Mouse (Mus musculus): ENCODE results near the gene Samd4.

Gene Samd4

GRCm38 (mm10) chr14:47116062-47116762 lies 233.6 kb downstream of the Samd4 start:
- DNase-seq: no peak

- no peak for DNase-seq
Measured at GRCm38 (mm10) chr14:47117522-47117921, 234.9 kb downstream of the Samd4 start.

- no peak for DNase-seq
Measured at GRCm38 (mm10) chr14:47127987-47128386, 245.3 kb downstream of the Samd4 start.

GRCm38 (mm10) chr14:47133948-47134347 lies 251.3 kb downstream of the Samd4 start:
- no peak for DNase-seq

- peak; percentile 65 for DNase-seq
Measured at GRCm38 (mm10) chr14:47136637-47137036, 254.0 kb downstream of the Samd4 start.

- no peak for DNase-seq
Measured at GRCm38 (mm10) chr14:47138853-47139252, 256.2 kb downstream of the Samd4 start.

GRCm38 (mm10) chr14:47144326-47144725 lies 261.7 kb downstream of the Samd4 start:
- no peak for DNase-seq

GRCm38 (mm10) chr14:47151306-47151705 lies 268.7 kb downstream of the Samd4 start:
- DNase-seq: no peak

- no peak for DNase-seq
Measured at GRCm38 (mm10) chr14:47154303-47154702, 271.6 kb downstream of the Samd4 start.
